Comparison of ENCODE assay signal across 9 mouse cellular contexts in the genomic region with DNA sequence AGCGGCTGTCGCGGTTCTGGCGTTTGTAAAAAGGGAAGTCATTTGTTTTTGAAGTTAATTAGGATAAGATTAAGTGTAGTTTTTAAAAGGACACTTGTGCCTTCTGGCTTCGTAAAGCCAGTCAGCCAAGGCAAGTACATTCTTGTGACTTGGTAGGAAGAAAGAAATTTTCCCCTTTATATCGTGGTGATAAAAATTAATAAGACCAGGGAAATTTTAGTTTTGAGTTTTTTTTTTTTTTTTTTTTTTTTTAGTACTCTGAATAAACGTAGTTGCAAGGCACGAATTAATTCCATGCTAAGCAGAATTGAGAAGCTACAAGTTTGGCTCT. TPM values are rescaled to one million over a fixed set of nuclear protein-coding genes. Genes with fewer than 3 reads are reported as not detected.
A peak's percentile ranks its signal among the peaks of the same experiment; 100 is the strongest.
DNase-seq lines count a peak whose midpoint lies in the region; ATAC-seq and TF ChIP-seq lines count a peak whose summit lies in the region.
"Had no signal": no experiment of that assay in that cellular context is flagged by ENCODE, and none has a peak within 500 bp of the region (broad histone marks: within the 10 kb centered on the region; RNA-seq: fewer than 3 reads in every experiment).

No protein-coding gene starts in this region.

- no peak for ATAC-seq in lung, embryonic 14.5 days (ENCODE audit: insufficient read depth)
- no peak for ATAC-seq in embryonic facial prominence, embryonic 15.5 days (ENCODE audit: insufficient number of reproducible peaks, low FRiP score, low TSS enrichment, low read depth)
- no peak for ATAC-seq in intestine, embryonic 16.5 days
- no peak for ATAC-seq in neural tube, embryonic 13.5 days (ENCODE audit: low read depth)

- no peak for DNase-seq in lung, embryonic 14.5 days
- no peak for DNase-seq in lung, postnatal 36 days
- DNase-seq in adipocyte (ENCODE audit: low spot score), result no peak
- no peak for DNase-seq in retina, postnatal 1 day
- DNase-seq in layer of hippocampus, adult 9-10 months (ENCODE audit: low spot score), result no peak
- DNase-seq: layer of hippocampus, adult 9-11 months had no signal

- H3K27ac ChIP-seq in lung, embryonic 14.5 days (ENCODE audit: low read depth), result peak overlapping the region; percentile 85
- H3K27ac ChIP-seq in embryonic facial prominence, embryonic 15.5 days (replicated peaks), result peak overlapping the region; percentile 83
- peak overlapping the region; percentile 88 for H3K27ac ChIP-seq in intestine, embryonic 16.5 days (ENCODE audit: low read length)
- H3K27ac ChIP-seq in neural tube, embryonic 13.5 days (replicated peaks), result peak overlapping the region; percentile 95

- TF ChIP-seq CTCF in lung, embryonic 14.5 days (IDR thresholded peaks at IDR 0.05; ENCODE audit: low read depth), result no peak

- no peaks in the 10 kb centered on the region for H3K27me3 ChIP-seq in lung, embryonic 14.5 days (ENCODE audit: insufficient read depth, low read length)
- no peaks in the 10 kb centered on the region for H3K27me3 ChIP-seq in embryonic facial prominence, embryonic 15.5 days
- no peaks in the 10 kb centered on the region for H3K27me3 ChIP-seq in intestine, embryonic 16.5 days (replicated peaks; ENCODE audit: control insufficient read depth, insufficient read depth, low read length)
- H3K27me3 ChIP-seq in neural tube, embryonic 13.5 days, result no peaks in the 10 kb centered on the region

- H3K9ac ChIP-seq in lung, embryonic 14.5 days, result peak overlapping the region; percentile 77
- H3K9ac ChIP-seq in embryonic facial prominence, embryonic 15.5 days, result peak overlapping the region; percentile 51
- H3K9ac ChIP-seq in intestine, embryonic 16.5 days (ENCODE audit: low read depth, low read length), result peak overlapping the region; percentile 86
- H3K9ac ChIP-seq in neural tube, embryonic 13.5 days, result peak overlapping the region; percentile 93

- under 1% methylated on average over 8 of the region's 8 CpGs for WGBS in lung, embryonic 14.5 days
- 2% methylated on average over 8 of the region's 8 CpGs for WGBS in embryonic facial prominence, embryonic 15.5 days
- under 1% methylated on average over 8 of the region's 8 CpGs for WGBS in intestine, embryonic 16.5 days
- WGBS in neural tube, embryonic 13.5 days, result under 1% methylated on average over 8 of the region's 8 CpGs

- no peaks in the 10 kb centered on the region; the same call in 1 of the 2 replicates for H3K4me1 ChIP-seq in lung, embryonic 14.5 days (ENCODE audit: insufficient read depth)
- peaks cover 6% of the 10 kb centered on the region; the same call in 1 of the 2 replicates for H3K4me1 ChIP-seq in embryonic facial prominence, embryonic 15.5 days
- peaks cover 10% of the 10 kb centered on the region for H3K4me1 ChIP-seq in intestine, embryonic 16.5 days (ENCODE audit: control insufficient read depth, insufficient read depth, low read length)
- peaks cover 34% of the 10 kb centered on the region for H3K4me1 ChIP-seq in neural tube, embryonic 13.5 days (replicated peaks)

- H3K4me2 ChIP-seq in lung, embryonic 14.5 days, result peak overlapping the region; percentile 88
- peak overlapping the region; percentile 64 for H3K4me2 ChIP-seq in embryonic facial prominence, embryonic 15.5 days (replicated peaks)
- H3K4me2 ChIP-seq in intestine, embryonic 16.5 days (ENCODE audit: low read depth, low read length), result peak overlapping the region; percentile 76
- peak overlapping the region; percentile 60 for H3K4me2 ChIP-seq in neural tube, embryonic 13.5 days

- H3K9me3 ChIP-seq in lung, embryonic 14.5 days (ENCODE audit: low read depth, low read length), result no peaks in the 10 kb centered on the region
- no peaks in the 10 kb centered on the region for H3K9me3 ChIP-seq in embryonic facial prominence, embryonic 15.5 days (replicated peaks)
- H3K9me3 ChIP-seq in intestine, embryonic 16.5 days (ENCODE audit: control insufficient read depth, low read length), result no peaks in the 10 kb centered on the region
- H3K9me3 ChIP-seq in neural tube, embryonic 13.5 days, result no peaks in the 10 kb centered on the region

- H3K4me3 ChIP-seq in lung, embryonic 14.5 days (ENCODE audit: low read depth, low read length), result peak overlapping the region; percentile 82
- peak overlapping the region; percentile 77 for H3K4me3 ChIP-seq in embryonic facial prominence, embryonic 15.5 days (replicated peaks)
- H3K4me3 ChIP-seq in intestine, embryonic 16.5 days (ENCODE audit: low read length), result peak overlapping the region; percentile 89
- H3K4me3 ChIP-seq in neural tube, embryonic 13.5 days, result peak overlapping the region; percentile 85

- H3K36me3 ChIP-seq in lung, embryonic 14.5 days (ENCODE audit: insufficient read depth), result peaks cover 18% of the 10 kb centered on the region
- H3K36me3 ChIP-seq in embryonic facial prominence, embryonic 15.5 days, result peaks cover 8% of the 10 kb centered on the region; the same call in 1 of the 2 replicates
- H3K36me3 ChIP-seq in intestine, embryonic 16.5 days (ENCODE audit: control insufficient read depth, insufficient read depth, low read length), result no peaks in the 10 kb centered on the region
- H3K36me3 ChIP-seq in neural tube, embryonic 13.5 days, result peaks cover 16% of the 10 kb centered on the region

RNA-seq across cellular contexts. Expression of gene Zbed4, which starts 0.9 kb away (rescaled TPM):
- 23.1 and 23.2 TPM in 2 replicates for polyA plus RNA-seq in lung, embryonic 14.5 days (2014; fragmentation: Nextera tagmentation; extraction: Ambion mirVana)
- 12.2 and 12.3 TPM in 2 replicates for polyA plus RNA-seq in embryonic facial prominence, embryonic 15.5 days (2015; fragmentation: Nextera tagmentation; extraction: Ambion mirVana)
- 11.9 and 12.4 TPM in 2 replicates for polyA plus RNA-seq in intestine, embryonic 16.5 days (2015; fragmentation: Nextera tagmentation; extraction: Ambion mirVana)
- 22.5 and 24.7 TPM in 2 replicates for polyA plus RNA-seq in neural tube, embryonic 13.5 days (2015; fragmentation: Nextera tagmentation; extraction: Ambion mirVana)

RNA-seq across cellular contexts. Expression of gene Brd1, which starts 18.3 kb away (rescaled TPM):
- 23.1 and 27.0 TPM in 2 replicates for polyA plus RNA-seq in lung, embryonic 14.5 days (2014; fragmentation: Nextera tagmentation; extraction: Ambion mirVana)
- 21.3 and 22.8 TPM in 2 replicates for polyA plus RNA-seq in embryonic facial prominence, embryonic 15.5 days (2015; fragmentation: Nextera tagmentation; extraction: Ambion mirVana)
- 13.4 and 14.1 TPM in 2 replicates for polyA plus RNA-seq in intestine, embryonic 16.5 days (2015; fragmentation: Nextera tagmentation; extraction: Ambion mirVana)
- 18.1 and 20.3 TPM in 2 replicates for polyA plus RNA-seq in neural tube, embryonic 13.5 days (2015; fragmentation: Nextera tagmentation; extraction: Ambion mirVana)
